Mouse (Mus musculus): ENCODE measurements around the gene Ndufb7. TPM values are rescaled to one million over a fixed set of nuclear protein-coding genes. Genes with fewer than 3 reads are reported as not detected.

The Ndufb7 gene
- 452 and 837 TPM in 2 replicates for polyA plus RNA-seq (2012; rRNA removed; ENCODE audit: low replicate concordance)

DNA sequence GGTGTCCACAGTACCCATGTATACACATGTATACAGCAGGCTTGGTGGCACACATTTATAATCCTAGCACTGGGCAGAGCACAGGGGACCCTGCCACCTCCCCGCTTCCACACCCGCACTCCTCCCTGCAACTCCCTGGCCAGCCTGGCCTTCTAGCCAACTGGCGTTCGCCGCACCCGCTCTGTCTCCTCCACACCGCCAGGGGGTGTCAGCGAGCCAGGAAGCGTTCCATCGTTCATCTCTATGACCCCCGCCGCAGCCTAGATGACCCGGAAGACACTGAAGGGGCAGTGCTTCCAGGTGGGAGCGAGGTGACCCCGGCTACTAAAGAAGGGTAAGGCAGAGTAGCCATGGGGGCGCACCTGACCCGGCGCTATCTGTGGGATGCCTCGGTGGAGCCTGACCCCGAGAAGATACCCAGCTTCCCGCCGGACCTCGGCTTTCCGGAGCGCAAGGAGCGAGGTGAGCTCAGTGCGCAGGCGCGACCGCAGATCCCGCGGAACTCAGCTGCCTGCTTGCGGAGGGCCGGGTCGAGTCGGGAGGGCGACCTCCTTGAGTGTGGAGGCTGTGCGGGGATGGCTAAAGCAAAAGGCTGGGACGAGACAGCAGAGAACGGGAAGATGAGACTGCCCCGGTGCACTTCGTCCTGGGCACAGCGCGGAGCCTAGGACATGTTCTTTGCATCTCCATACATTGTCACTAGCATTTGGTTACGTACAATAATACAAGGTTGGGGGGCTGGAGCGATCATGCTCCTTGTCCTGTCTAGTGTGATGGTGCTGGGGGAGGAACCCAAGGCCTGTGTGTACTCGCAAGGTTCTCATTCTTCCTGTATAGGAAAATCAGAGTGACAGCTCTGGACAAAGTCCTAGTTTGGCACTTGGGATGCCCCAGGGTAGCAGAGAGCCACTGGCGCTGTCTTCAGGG, at the start of gene Ndufb7:
TSS of gene Ndufb7 (plus strand) at position 203 of the 927 bp plus-strand sequence.

DNA sequence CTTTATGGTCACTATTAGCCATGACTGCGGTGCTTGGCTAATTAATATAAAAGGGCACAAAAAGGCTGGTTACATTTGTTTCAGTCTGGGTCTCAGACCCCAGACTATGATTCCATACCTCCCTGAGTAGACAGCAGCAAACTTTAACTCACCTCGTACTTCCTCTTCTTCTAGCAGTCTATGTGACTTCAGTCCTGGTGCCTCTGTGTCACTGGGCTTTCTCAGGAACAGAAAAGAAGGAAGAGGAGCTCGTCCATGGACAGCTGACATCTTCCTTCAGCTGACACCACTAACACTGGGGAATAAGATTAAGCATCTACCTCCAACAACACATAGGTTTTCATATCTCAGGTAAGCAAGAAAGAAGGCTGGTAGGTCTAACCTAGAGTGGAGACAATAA, 30.7 kb upstream of the Ndufb7 start, which contains the start of gene Olfr370:
TSS of gene Olfr370 (plus strand) at position 45 of the 400 bp plus-strand sequence.

DNA sequence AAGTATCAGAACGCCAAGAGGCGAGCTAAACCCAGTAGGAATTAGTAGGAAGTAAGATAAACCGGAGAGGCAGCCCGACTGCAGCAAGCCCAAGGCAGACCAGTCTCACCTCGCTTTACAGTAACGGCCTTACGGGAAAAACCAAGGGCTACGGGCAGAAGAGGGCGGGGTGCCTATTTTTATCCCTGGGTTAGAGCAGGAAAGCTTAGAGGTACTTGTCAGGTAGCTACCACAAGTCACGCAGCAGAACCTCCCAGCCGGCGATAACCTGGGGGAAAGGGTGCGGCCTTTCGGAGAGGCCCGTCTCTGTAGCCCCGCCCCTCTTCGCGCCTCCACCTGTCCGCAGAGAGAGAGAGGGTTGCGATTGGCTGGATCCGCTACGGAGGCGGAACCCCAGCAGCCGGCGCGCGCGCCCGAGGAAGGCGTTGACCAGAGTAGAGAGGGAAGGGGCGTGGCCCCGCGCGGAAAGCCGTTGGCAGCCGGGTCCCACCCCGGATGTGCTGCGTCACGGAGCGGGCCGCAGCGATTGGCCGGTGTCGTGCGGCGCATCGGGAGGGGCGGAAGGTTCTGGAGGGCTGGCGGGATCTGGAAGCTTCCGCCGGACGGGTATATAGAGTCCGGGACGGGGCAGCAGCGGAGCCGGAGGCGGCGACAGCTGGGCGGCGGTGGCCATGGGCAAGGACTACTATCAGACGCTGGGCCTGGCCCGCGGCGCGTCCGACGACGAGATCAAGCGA, 41.4 kb downstream of the Ndufb7 start, which contains the start of the genes Tecr and Dnajb1:
TSS of gene Tecr (minus strand) at position 311 of the 737 bp plus-strand sequence.
TSS of gene Dnajb1 (plus strand) at position 533 of the 737 bp plus-strand sequence.

Other genes with a start within 250 kb of the Ndufb7 start
- gene Elmod2, start 234.2 kb upstream of the Ndufb7 start, polyA plus RNA-seq (2012; rRNA removed; ENCODE audit: low replicate concordance), result 0.44 and 0.45 TPM in 2 replicates
- not detected in 2 replicates for gene Mgat4d, start 218.2 kb upstream of the Ndufb7 start, polyA plus RNA-seq (2012; rRNA removed; ENCODE audit: low replicate concordance)
- gene Clgn, start 176.8 kb upstream of the Ndufb7 start, polyA plus RNA-seq (2012; rRNA removed; ENCODE audit: low replicate concordance), result not detected in 2 replicates
- 0.55 and 1.2 TPM in 2 replicates for gene Scoc, start 108.3 kb upstream of the Ndufb7 start, polyA plus RNA-seq (2012; rRNA removed; ENCODE audit: low replicate concordance)
- gene Olfr370, start 30.9 kb upstream of the Ndufb7 start, polyA plus RNA-seq (2012; rRNA removed; ENCODE audit: low replicate concordance), result not detected in 2 replicates
- gene Tecr, start 41.3 kb downstream of the Ndufb7 start, polyA plus RNA-seq (2012; rRNA removed; ENCODE audit: low replicate concordance), result 382 and 409 TPM in 2 replicates
- 12.8 and 25.0 TPM in 2 replicates for gene Dnajb1, start 41.5 kb downstream of the Ndufb7 start, polyA plus RNA-seq (2012; rRNA removed; ENCODE audit: low replicate concordance)
- gene Gipc1, start 86.0 kb downstream of the Ndufb7 start, polyA plus RNA-seq (2012; rRNA removed; ENCODE audit: low replicate concordance), result 40.1 and 49.3 TPM in 2 replicates
- 2.2 and 4.2 TPM in 2 replicates for gene Ptger1, start 100.0 kb downstream of the Ndufb7 start, polyA plus RNA-seq (2012; rRNA removed; ENCODE audit: low replicate concordance)
- 97.3 and 136 TPM in 2 replicates for gene Pkn1, start 132.5 kb downstream of the Ndufb7 start, polyA plus RNA-seq (2012; rRNA removed; ENCODE audit: low replicate concordance)
- 29.8 and 31.1 TPM in 2 replicates for gene Ddx39, start 148.5 kb downstream of the Ndufb7 start, polyA plus RNA-seq (2012; rRNA removed; ENCODE audit: low replicate concordance)
- gene Adgre5, start 174.7 kb downstream of the Ndufb7 start, polyA plus RNA-seq (2012; rRNA removed; ENCODE audit: low replicate concordance), result 24.2 and 25.8 TPM in 2 replicates